Mouse (Mus musculus): Measurements from ENCODE around the gene Vsx1.

Gene Vsx1

GRCm38 (mm10) chr2:150689223-150689800 is at the start of gene Vsx1:
Gene Vsx1, minus strand, starts transcription at chr2:150689360.
- DNase-seq (ENCODE audit: low read depth) = no peak

DNA sequence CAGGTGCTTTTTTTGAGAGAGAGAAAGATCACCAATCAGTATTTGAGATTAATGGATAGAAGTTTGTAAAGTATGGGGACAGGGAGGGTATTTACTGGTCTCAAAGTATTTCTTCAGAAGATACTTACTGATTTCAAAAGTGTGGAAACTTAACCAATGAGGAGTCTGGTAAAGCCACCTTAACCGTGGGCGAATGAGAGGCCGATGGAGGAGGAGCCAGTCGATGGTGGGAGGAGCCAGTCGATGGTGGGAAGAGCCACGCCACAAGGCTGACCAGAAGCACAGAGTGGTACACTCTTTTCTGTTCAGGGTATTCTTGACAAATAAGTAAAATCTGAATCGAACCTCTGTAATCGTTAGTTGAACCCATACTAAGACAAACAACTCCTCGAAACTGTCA is 48.7 kb upstream of the Vsx1 start:
- peak; percentile 13 for DNase-seq (ENCODE audit: low read depth)

DNA sequence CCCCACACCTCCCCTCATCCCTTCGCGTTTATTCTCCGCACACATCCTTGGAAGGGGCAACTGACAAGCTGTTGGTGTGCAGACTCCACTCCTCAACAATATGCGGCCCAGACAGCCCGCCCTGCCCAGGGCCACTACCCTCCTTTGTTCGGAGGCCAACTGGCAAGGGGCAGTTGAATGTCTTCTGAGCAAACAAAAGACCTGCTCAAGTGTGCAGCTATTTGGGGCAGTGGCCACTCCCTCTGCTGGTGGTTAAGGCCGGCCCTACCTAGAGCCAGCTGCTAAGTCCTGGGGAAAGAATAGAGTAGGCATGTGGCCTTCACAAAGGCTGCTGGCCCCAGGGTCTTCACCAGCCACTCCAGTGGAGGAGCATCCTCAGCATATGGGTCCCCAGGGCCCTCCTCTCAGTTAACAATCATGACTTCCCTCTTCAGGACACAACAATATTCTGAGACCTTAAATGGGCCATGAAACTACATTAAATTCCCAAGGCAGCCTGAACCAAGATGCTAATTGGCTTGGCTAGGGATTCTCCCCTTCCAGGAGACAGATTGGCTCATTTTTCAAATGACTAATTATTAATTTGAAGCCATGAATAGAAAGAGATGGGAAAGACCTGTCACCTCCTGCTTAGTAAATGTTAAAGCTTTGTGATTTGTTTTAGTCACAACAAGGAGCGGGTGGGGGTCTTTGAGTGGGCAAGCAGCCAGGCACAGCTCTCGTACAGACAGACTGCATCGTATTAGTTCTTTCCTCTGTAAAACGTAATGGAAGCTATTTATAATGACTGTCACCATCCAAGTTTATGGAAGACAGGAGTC is 46.8 kb upstream of the Vsx1 start:
- no peak for DNase-seq (ENCODE audit: low read depth)

GRCm38 (mm10) chr2:150712167-150712674 is 23.1 kb upstream of the Vsx1 start:
- no peak for DNase-seq (ENCODE audit: low read depth)

GRCm38 (mm10) chr2:150691481-150692170 is 2.5 kb upstream of the Vsx1 start:
- DNase-seq (ENCODE audit: low read depth) = no peak

GRCm38 (mm10) chr2:150690216-150690615 is 1.1 kb upstream of the Vsx1 start:
- DNase-seq (ENCODE audit: low read depth) = no peak

- no peak for DNase-seq (ENCODE audit: low read depth)
These were observed 496 bp downstream of the Vsx1 start for GRCm38 (mm10) chr2:150688541-150689186.

DNA sequence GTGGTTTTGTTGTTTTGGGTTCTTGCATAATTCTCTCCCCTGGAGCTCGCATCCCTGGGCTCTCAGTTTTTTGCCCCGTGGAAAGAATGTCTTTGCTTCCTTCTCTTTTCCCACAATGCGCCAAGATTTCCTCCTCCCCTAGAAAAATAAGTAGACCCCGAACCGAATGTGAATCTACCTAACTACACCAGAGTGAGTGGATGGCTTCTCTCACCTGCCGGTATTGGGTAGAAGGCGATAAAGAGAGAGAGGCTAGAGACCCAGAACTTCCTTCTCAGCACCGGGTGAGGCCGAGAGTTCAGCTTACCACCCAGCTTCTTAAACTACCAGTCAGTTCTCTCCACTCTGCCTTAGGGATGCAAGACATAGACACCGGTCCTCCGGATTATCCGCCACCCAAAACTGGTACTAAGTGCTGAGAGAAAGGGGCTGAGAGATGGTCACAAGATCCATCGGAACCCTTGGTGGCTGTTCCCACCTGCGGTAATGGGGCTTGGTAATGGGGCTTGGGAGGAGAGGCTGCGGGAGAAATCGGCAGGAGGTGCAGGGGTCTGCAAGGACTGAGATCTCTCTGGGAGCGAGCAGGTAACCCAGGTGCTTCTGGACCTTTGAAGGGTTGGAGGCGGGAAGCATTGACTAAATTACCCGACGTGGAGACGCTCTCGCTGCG is 1.2 kb downstream of the Vsx1 start:
- DNase-seq (ENCODE audit: low read depth) = no peak

GRCm38 (mm10) chr2:150685389-150685788 is 3.8 kb downstream of the Vsx1 start:
- DNase-seq (ENCODE audit: low read depth) = no peak

DNA sequence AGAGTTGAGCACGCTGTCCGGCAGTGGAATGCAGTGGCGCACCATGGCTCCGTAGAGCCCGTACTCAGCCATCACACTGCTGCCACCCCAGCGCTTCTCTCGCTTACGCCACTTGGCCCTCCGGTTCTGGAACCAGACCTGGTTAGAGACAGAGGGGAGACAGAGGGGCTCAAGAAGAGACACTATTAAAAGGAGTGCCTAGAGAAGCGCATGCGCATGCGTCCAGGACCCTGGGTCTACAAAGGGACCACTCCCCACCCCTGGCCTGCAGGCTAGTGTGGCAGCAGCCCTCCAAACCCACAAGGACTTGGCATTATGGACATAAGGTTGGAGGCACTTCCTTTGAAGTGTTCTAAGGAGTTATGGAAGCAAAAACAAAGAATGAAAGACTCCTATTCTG is 4.7 kb downstream of the Vsx1 start:
- no peak for DNase-seq (ENCODE audit: low read depth)

GRCm38 (mm10) chr2:150681581-150681980 is 7.6 kb downstream of the Vsx1 start:
- no peak for DNase-seq (ENCODE audit: low read depth)

DNA sequence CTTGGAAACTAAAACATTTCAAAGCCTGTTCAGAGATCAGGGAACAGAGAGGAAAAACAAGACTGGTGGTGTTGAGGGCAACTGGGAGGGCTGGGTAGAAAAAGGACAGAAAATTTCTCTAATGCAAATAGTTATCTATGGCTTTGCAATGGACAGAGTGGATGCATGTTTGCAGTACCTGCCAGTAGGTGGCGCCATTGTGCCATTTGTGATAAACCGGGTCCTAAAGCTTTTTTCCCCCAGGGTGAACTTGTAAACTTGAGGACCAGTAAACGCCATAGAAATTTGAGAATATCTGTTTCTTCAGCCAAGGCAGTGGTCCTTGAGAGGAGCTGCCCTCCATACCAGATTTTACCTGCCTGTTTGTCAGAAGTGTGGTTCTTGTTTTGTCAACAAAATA is 10.8 kb downstream of the Vsx1 start:
- peak; percentile 81 for DNase-seq (ENCODE audit: low read depth)

GRCm38 (mm10) chr2:150675525-150675924 is 13.6 kb downstream of the Vsx1 start:
- DNase-seq (ENCODE audit: low read depth) = peak; percentile 46

- peak; percentile 82 for DNase-seq (ENCODE audit: low read depth)
These were observed 14.3 kb downstream of the Vsx1 start for GRCm38 (mm10) chr2:150674900-150675299.

DNA sequence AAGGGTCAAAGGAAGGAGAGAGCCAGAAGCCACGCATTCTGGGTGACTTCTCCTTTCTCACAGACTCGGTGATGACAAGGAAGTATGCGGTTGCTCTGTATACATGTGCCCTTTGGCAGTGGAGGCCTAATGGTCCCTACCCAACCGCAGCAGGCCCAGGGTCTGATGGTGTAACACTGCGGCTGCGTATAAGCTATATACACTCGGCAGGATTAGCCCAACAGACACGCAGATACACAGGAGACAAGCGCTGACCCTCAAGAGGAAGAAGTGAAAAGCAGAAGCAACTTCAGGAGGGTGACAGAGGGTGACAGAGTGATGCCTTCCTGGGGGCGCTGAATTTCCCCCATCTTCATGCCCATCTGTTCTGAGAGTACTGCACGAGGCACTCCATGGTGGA is 15.2 kb downstream of the Vsx1 start:
- peak; percentile 54 for DNase-seq (ENCODE audit: low read depth)

- no peak for DNase-seq (ENCODE audit: low read depth)
These were observed 17.4 kb downstream of the Vsx1 start for GRCm38 (mm10) chr2:150671609-150672290.

GRCm38 (mm10) chr2:150670926-150671325 is 18.2 kb downstream of the Vsx1 start:
- DNase-seq (ENCODE audit: low read depth) = no peak

DNA sequence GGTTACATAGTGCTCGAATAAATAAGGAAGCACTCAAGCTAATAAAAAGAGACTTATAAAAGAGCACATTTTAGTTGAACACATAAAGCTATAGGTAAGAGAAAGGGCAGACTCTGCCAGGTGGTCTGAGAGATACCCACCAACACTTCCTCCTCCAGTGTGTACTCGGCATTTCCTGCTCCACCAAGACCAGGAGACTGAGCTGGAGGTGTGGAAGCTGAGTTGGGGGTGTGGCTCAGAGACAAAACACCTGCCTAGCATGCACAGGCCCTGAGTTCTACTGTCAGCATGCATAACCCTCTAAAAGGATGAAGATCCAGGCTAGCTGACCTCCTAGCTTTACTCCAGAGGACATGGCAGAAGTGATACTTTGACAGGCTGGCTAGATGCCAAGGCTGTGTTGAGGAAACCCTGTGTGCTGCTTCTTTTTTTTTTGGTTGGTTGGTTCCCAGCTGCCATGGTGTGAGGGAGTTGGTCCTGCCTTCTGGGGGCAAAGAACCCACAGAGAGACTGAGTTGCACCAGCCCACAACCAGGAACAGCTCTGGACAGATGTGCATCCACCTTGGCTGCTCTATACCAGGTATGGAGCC is 19.6 kb downstream of the Vsx1 start:
- peak; percentile 65 for DNase-seq (ENCODE audit: low read depth)

GRCm38 (mm10) chr2:150668956-150669355 is 20.2 kb downstream of the Vsx1 start:
- DNase-seq (ENCODE audit: low read depth) = no peak

- DNase-seq (ENCODE audit: low read depth) = peak; percentile 69
These were observed 21.1 kb downstream of the Vsx1 start, which contains the start of gene Acss1 for GRCm38 (mm10) chr2:150667820-150668766. Gene Acss1, minus strand, starts transcription at chr2:150668500.
